Mouse (Mus musculus): ENCODE measurements around the gene Auts2. TPM values are rescaled to one million over a fixed set of nuclear protein-coding genes. Genes with fewer than 3 reads are reported as not detected.

Auts2 gene
- total RNA-seq, 2 experiments from 2014 or later: 103 to 156 TPM

GRCm38 (mm10) chr5:131600325-131601125 is 942.6 kb downstream of the Auts2 start:
- DNase-seq (ENCODE audit: extremely low spot score in 1 of 2, low spot score in 1 of 2): peak; percentile 26 to 65

- DNase-seq (ENCODE audit: extremely low spot score in 1 of 2, low spot score in 1 of 2): no peak
These were observed 945.6 kb downstream of the Auts2 start for GRCm38 (mm10) chr5:131597503-131597902.

- DNase-seq (ENCODE audit: extremely low spot score in 1 of 2, low spot score in 1 of 2): no peak
These were observed 946.6 kb downstream of the Auts2 start for GRCm38 (mm10) chr5:131596591-131596990.

GRCm38 (mm10) chr5:131595730-131596129 is 947.4 kb downstream of the Auts2 start:
- DNase-seq (ENCODE audit: extremely low spot score in 1 of 2, low spot score in 1 of 2): no peak

- DNase-seq (ENCODE audit: extremely low spot score in 1 of 2, low spot score in 1 of 2): no peak
These were observed 948.5 kb downstream of the Auts2 start for GRCm38 (mm10) chr5:131594597-131594996.

- no peak for DNase-seq (ENCODE audit: extremely low spot score in 1 of 2, low spot score in 1 of 2)
These were observed 949.9 kb downstream of the Auts2 start for GRCm38 (mm10) chr5:131593261-131593660.

GRCm38 (mm10) chr5:131589948-131590467 is 953.1 kb downstream of the Auts2 start:
- DNase-seq (ENCODE audit: extremely low spot score in 1 of 2, low spot score in 1 of 2): no peak

GRCm38 (mm10) chr5:131586332-131586700 is 956.8 kb downstream of the Auts2 start:
- DNase-seq (ENCODE audit: extremely low spot score in 1 of 2, low spot score in 1 of 2): no peak

- no peak for DNase-seq (ENCODE audit: extremely low spot score in 1 of 2, low spot score in 1 of 2)
These were observed 957.3 kb downstream of the Auts2 start for GRCm38 (mm10) chr5:131585684-131586331.

- DNase-seq (ENCODE audit: extremely low spot score in 1 of 2, low spot score in 1 of 2): no peak
These were observed 958.6 kb downstream of the Auts2 start for GRCm38 (mm10) chr5:131584260-131585135.

- no peak for DNase-seq (ENCODE audit: extremely low spot score in 1 of 2, low spot score in 1 of 2)
These were observed 961.8 kb downstream of the Auts2 start for GRCm38 (mm10) chr5:131581110-131582050.

- no peak for DNase-seq (ENCODE audit: extremely low spot score in 1 of 2, low spot score in 1 of 2)
These were observed 964.4 kb downstream of the Auts2 start for GRCm38 (mm10) chr5:131578737-131579136.

GRCm38 (mm10) chr5:131575733-131576265 is 967.3 kb downstream of the Auts2 start:
- no peak for DNase-seq (ENCODE audit: extremely low spot score in 1 of 2, low spot score in 1 of 2)

- no peak for DNase-seq (ENCODE audit: extremely low spot score in 1 of 2, low spot score in 1 of 2)
These were observed 968.0 kb downstream of the Auts2 start for GRCm38 (mm10) chr5:131575086-131575514.

- no peak for DNase-seq (ENCODE audit: extremely low spot score in 1 of 2, low spot score in 1 of 2)
These were observed 968.6 kb downstream of the Auts2 start for GRCm38 (mm10) chr5:131574469-131575085.

- DNase-seq (ENCODE audit: extremely low spot score in 1 of 2, low spot score in 1 of 2): no peak
These were observed 969.6 kb downstream of the Auts2 start for GRCm38 (mm10) chr5:131573296-131574177.

- DNase-seq (ENCODE audit: extremely low spot score in 1 of 2, low spot score in 1 of 2): no peak
These were observed 977.1 kb downstream of the Auts2 start for GRCm38 (mm10) chr5:131566032-131566431.
